Mouse (Mus musculus): ENCODE measurements around the gene Prkg1.

Gene Prkg1

DNA sequence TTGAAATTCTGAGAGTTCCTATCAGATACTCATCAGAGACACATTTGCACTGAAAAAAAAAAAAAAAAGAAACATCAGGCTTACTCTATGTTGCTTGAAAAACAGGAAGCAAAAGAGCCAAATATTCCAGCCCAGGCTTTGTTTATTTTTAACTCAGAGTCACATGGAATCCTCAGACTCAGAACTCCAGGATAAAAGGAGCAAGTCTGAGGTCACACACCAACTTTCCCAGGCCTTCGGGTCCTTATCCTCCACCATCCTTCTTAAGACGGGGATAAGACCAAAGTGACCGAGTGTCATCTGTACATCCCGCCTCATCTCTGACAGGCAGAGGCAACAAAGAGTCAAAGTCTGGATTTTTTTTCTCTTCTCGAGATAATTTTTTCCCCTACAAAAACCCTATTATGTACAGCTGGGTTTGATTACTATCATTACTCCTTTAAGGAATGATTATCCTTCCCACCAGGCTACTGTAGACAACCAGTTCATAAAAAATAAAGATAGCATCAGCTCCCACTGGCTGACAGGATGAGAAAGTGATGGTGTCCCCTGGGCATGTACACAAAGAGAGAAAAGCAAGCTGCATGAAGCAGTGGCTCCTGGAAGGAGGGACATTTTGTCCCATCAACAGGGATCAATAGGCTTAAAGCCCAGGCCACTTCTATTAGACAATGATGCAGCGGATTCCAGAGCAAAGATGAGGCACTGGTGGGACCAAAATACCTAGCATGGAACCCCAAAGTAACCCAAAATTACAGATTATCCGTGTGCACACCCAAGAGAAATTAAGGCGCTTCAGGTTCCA, 21.4 kb downstream of the Prkg1 start:
- DNase-seq (ENCODE audit: low spot score in 2 of 2) = no peak

GRCm38 (mm10) chr19:31714900-31715299, 49.9 kb downstream of the Prkg1 start:
- DNase-seq (ENCODE audit: low spot score in 2 of 2) = no peak

DNA sequence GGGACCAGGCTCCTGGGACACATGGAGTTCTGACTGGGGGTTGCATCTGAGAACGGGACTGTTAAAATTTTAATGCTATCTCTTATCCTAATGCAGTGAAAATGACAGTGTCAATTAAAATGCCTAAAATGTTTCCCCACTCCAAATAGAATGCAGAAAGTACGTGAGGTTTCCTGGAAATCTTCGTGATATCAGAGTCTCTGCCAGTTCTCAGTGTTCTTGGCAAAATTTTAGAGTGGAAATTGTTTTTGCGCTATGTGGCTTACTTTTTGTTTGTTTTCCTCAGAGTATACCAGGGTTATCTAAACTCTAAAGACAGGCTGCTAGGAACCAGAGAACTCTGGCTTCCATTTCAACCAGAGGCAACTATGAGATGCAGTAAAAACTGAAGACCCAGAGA, 50.4 kb downstream of the Prkg1 start:
- no peak for DNase-seq (ENCODE audit: low spot score in 2 of 2)

- DNase-seq (ENCODE audit: low spot score in 2 of 2) = no peak
These were observed 51.5 kb downstream of the Prkg1 start for GRCm38 (mm10) chr19:31713321-31713720.

DNA sequence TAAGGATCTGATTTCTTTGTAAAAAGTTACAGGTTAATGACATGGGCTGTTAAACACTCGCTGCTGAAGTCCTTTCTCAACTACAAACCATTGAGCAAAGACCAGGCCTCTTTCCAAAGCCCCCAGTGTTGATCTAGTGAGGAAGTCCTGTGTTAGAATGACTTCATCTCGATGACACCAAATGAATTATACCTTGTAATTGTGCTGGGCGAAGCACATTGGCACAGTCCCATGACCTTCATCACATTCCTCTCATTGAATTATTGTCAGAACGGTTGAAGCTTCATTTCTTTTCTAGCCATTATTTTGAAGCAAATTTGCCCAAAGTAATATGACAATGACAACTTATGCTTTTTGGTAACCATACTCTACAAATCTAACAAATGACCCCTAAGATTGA, 54.5 kb downstream of the Prkg1 start:
- DNase-seq (ENCODE audit: low spot score in 2 of 2) = no peak

DNA sequence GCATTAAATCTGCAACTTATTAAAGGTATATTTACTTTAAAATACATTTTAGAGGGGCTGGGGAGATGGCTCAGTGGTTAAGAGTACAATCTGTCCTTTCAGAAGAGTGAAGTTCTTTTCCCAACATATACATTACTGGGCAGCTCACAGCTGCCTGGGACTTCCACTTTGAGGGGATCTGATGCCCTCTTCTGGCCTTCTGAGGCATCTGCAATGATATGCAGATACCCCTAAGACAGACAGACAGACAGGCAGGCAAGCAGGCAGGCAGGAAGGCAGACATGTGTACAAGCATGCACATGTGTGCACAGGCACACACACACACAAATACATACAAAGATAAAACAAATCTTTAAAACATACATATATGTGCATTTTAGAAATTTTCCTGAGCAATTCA, 60.8 kb downstream of the Prkg1 start:
- no peak for DNase-seq (ENCODE audit: low spot score in 2 of 2)

GRCm38 (mm10) chr19:31698916-31699315, 65.9 kb downstream of the Prkg1 start:
- no peak for DNase-seq (ENCODE audit: low spot score in 2 of 2)

- DNase-seq (ENCODE audit: low spot score in 2 of 2) = no peak
These were observed 84.0 kb downstream of the Prkg1 start for GRCm38 (mm10) chr19:31680821-31681220.

DNA sequence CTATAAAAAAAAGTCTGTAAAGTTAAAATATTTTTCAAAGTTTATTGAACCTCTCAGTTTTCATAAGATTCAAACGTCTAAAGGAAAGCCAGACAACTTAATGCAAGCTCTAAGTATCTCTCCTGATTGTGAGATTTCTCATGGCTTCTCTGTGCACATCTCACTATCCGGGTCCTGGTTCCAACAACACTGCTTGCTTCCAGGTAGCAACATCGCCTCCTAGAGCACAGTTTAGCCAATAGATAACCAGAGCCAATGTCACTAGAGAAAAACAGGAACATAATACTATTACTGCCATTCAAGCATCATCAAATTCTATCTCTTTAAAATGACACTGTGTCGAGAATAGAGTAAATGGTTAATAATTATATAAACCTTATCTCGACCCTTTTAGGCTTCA, 86.5 kb downstream of the Prkg1 start:
- no peak for DNase-seq (ENCODE audit: low spot score in 2 of 2)

DNA sequence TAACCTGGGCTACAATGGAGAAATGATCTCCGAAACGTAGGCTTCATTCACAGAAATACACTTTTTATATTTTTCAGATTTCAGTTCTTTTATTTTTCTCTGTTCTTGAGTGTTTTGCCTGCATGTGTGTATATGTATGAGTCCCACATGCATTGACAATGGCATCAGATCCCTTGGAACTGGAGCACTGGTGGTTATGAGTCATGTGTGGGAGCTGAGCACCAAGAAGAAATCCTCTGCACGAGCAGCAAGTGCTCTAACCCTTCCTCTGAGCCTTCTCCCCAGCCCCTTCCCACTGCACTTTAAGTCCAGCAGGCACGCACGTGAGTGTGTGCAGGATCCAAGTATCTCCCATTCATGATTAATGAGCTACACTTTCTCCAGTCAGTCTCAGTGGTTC, 93.1 kb downstream of the Prkg1 start:
- DNase-seq (ENCODE audit: low spot score in 2 of 2) = no peak

DNA sequence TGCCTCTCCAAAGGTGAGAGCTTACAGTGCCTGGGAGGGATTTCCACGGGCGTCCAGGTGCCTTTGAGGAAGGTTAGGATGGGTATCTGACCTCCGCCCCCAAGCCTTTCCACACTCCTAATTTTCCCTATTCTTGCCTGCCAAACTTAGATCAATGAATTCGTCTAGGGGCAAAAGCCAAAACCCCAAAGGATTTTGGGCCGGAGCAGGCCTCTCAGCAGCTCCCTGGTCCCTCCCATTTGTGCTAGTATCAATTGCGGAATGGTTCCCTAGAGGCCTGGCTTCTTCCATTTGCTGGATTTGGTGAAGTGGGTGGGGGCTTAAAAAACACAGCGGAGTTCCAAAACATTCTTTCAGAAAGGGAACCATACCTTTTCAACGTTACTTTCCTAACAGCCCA, 99.8 kb downstream of the Prkg1 start:
- no peak for DNase-seq (ENCODE audit: low spot score in 2 of 2)

DNA sequence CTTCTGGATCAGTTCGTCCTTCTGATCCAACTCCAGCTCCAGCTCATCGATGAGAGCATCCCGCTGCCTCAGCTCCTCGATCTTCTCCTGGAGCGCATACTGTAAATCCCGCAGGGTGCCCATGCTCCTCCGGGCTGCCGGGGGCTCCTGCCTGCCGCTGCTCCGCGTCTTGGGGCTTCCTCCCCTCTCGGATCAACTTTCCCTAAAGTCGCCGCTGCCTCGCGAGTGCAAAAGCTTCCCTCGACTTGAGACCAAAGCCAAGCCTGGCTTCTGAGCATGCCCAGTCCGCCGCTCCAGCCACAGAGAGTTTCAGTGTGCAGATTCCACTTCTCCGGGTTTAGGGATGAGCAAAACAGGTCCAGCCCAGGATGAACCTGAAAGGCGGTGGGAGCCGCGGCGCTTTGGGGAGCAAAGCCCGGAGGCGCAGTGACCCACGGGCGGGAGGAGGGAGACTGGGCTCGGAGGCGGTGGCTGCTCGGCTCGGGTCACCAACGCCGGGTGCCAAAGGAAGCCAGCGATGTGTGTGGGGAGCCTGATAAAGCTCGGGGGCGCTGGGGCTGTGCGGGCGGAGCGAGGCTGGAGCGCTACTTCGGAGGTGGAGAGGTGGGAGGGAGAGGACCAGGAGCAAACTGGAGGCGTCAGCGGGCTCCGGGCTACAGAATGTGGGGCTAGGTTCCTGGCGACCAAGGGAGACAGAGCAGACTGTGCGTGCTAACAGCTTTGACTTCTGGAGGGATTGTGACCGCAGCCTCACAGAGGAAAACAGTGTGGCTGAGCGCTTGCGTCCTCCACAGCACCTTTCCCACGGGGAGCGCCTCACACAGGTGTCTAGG, 100.5 kb downstream of the Prkg1 start:
- DNase-seq (ENCODE audit: low spot score in 2 of 2) = peak; percentile 6 to 15

GRCm38 (mm10) chr19:31663437-31664158, 101.2 kb downstream of the Prkg1 start:
- no peak for DNase-seq (ENCODE audit: low spot score in 2 of 2)

- DNase-seq (ENCODE audit: low spot score in 2 of 2) = no peak
These were observed 102.0 kb downstream of the Prkg1 start for GRCm38 (mm10) chr19:31662802-31663201.

DNA sequence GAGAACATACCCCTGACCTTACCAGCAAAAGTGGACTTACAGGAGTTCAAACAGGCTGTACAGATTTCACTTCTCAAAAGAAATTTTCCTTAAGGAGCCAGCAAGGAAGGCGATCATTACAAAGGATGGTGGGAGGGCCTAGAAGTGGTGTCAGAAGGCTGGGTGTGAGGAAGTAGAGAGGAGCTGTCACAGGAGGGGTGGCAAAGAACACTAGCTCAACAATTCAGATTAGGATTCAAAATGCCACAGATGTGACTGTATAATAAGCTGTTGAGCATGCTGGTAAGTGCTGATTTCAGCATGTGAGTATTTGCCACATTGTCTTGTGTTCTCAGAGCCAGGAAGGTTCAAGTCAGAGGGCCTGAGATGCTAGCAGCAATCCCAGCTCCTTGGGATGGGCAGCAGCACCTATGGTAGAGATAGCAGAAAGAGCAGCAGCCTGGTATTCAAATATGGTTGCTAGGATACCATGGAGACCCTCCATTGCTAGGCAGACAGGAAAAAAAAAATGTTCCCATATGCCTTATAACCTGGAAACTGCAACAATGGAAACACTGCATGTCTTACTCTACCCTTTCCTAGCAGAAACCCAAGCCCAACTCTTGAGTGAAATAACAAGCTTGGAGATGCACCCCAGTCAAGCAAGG, 106.0 kb downstream of the Prkg1 start:
- DNase-seq (ENCODE audit: low spot score in 2 of 2) = no peak

- no peak for DNase-seq (ENCODE audit: low spot score in 2 of 2)
These were observed 108.6 kb downstream of the Prkg1 start for GRCm38 (mm10) chr19:31656256-31656655.

DNA sequence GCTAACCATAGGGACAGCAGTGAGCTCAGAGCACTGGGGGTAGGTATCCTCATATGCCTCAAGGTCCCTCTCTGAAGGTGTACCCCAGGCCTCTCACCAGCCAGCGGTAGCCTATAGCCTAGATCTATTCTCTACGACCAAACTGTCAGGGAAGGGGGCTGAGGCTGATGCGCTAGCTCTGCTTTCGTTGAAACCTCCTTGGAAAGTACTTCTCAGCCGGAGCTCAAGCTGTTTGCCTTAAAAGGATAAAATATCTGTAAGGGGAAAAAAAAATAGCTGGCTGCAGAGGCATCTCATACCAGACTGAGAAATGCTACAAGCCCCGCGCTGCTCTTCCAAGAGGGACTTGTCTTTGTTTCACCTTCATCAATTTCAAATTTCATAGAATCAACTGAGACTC, 109.0 kb downstream of the Prkg1 start:
- DNase-seq (ENCODE audit: low spot score in 2 of 2) = no peak

- DNase-seq (ENCODE audit: low spot score in 2 of 2) = no peak
These were observed 110.8 kb downstream of the Prkg1 start for GRCm38 (mm10) chr19:31654022-31654421.

- no peak for DNase-seq (ENCODE audit: low spot score in 2 of 2)
These were observed 114.4 kb downstream of the Prkg1 start for GRCm38 (mm10) chr19:31650452-31650851.

GRCm38 (mm10) chr19:31647492-31647891, 117.3 kb downstream of the Prkg1 start:
- no peak for DNase-seq (ENCODE audit: low spot score in 2 of 2)

GRCm38 (mm10) chr19:31630899-31631869, 133.6 kb downstream of the Prkg1 start:
- DNase-seq (ENCODE audit: low spot score in 2 of 2) = no peak
